Mouse (Mus musculus) MEL (cell line): ENCODE measurements around the gene Cul9. TPM values are rescaled to one million over a fixed set of nuclear protein-coding genes. Genes with fewer than 3 reads are reported as not detected.

Experiments used
- DNase-seq: peaks from one replicate; pipeline ENCODE4 v3.0.0; 2011; ENCODE audit warnings: low read depth, low spot score
- H3K27ac ChIP-seq: 2 replicates; pipeline ENCODE4 v1.5.1; 2012; ENCODE audit warnings: low read depth, mild to moderate bottlenecking, control low read depth, low read length, moderate library complexity; ENCODE audit not compliant: control insufficient read depth
- H3K27me3 ChIP-seq, 2 experiments: fragments of 150-350 bp in 1 of 2; sonication (generic) in 1 of 2; 2 replicates each; pipeline ENCODE4 v1.6.1; 2012; ENCODE audit warnings: low read length in 2 of 2, mild to moderate bottlenecking in 2 of 2, improper control_type of control experiment in 1 of 2, moderate library complexity in 1 of 2; ENCODE audit not compliant: insufficient read depth in 2 of 2, control insufficient read depth in 1 of 2
- H3K36me3 ChIP-seq, 2 experiments: 2 replicates each; pipeline ENCODE4 v1.6.1; 2012 to 2014; ENCODE audit warnings: low read length in 2 of 2, improper control_type of control experiment in 1 of 2, inconsistent platforms in 1 of 2, mild to moderate bottlenecking in 1 of 2; ENCODE audit not compliant: insufficient read depth in 2 of 2, control insufficient read depth in 1 of 2
- H3K4me1 ChIP-seq, 2 experiments: fragments of 150-350 bp in 1 of 2; sonication (generic) in 1 of 2; 2 replicates each; pipeline ENCODE4 v1.6.1; 2012; ENCODE audit warnings: low read length in 2 of 2, improper control_type of control experiment in 1 of 2, mild to moderate bottlenecking in 1 of 2; ENCODE audit not compliant: insufficient read depth in 2 of 2, control insufficient read depth in 1 of 2
- H3K4me3 ChIP-seq, 2 experiments: fragments of 150-350 bp in 1 of 2; sonication (generic) in 1 of 2; 2 replicates each; pipeline ENCODE4 v1.5.1; 2012; ENCODE audit warnings: low read depth in 2 of 2, low read length in 2 of 2, mild to moderate bottlenecking in 2 of 2, moderate library complexity in 2 of 2, control low read depth in 1 of 2, improper control_type of control experiment in 1 of 2; ENCODE audit not compliant: control insufficient read depth in 1 of 2, insufficient read depth in 1 of 2
- H3K79me2 ChIP-seq: 2 replicates; pipeline ENCODE4 v1.6.1; 2012; ENCODE audit warnings: mild to moderate bottlenecking, low read length, moderate library complexity; ENCODE audit not compliant: control insufficient read depth, poor library complexity, insufficient read depth
- H3K9ac ChIP-seq: 2 replicates; pipeline ENCODE4 v1.6.1; 2012; ENCODE audit warnings: low read depth, mild to moderate bottlenecking, control low read depth, low read length, moderate library complexity; ENCODE audit not compliant: control insufficient read depth, poor library complexity, severe bottlenecking
- H3K9me3 ChIP-seq: fragments of 150-350 bp; sonication (generic); replicated peaks from 2 replicates; pipeline ENCODE4 v1.6.1; 2012; ENCODE audit warnings: mild to moderate bottlenecking, low read length, improper control_type of control experiment, moderate library complexity; ENCODE audit not compliant: insufficient read depth
- CHD1 ChIP-seq: IDR thresholded peaks from 2 replicates; pipeline ENCODE4 v1.6.1; 2012; ENCODE audit warnings: low read depth, mild to moderate bottlenecking, inconsistent platforms, low read length, improper control_type of control experiment
- CTCF ChIP-seq, 3 experiments: IDR thresholded peaks in 2 of 3; conservative IDR thresholded peaks in 1 of 3; 2 replicates each; pipeline ENCODE4 v1.5.1; 2011 to 2012; ENCODE audit warnings: low read length in 3 of 3, low read depth in 2 of 3, mild to moderate bottlenecking in 2 of 3, improper control_type of control experiment in 1 of 3, inconsistent platforms in 1 of 3, mixed read lengths in 1 of 3, moderate library complexity in 1 of 3; ENCODE audit not compliant: control insufficient read depth in 1 of 3, insufficient read depth in 1 of 3, poor library complexity in 1 of 3, severe bottlenecking in 1 of 3
- ELF1 ChIP-seq: IDR thresholded peaks from 2 replicates; pipeline ENCODE4 v1.6.1; 2014; ENCODE audit warnings: low read depth, mild to moderate bottlenecking, inconsistent platforms, low read length, improper control_type of control experiment, moderate library complexity
- EP300 ChIP-seq, 2 experiments: IDR thresholded peaks; 2 replicates each; pipeline ENCODE4 v1.6.1; 2011; ENCODE audit warnings: improper control_type of control experiment in 2 of 2, low read length in 2 of 2, low read depth in 1 of 2, mild to moderate bottlenecking in 1 of 2
- GATA1 ChIP-seq: IDR thresholded peaks from 2 replicates; pipeline ENCODE4 v1.6.1; 2011; ENCODE audit warnings: low read depth, low read length, improper control_type of control experiment
- HCFC1 ChIP-seq: IDR thresholded peaks from 2 replicates; pipeline ENCODE4 v1.6.1; 2012; ENCODE audit warnings: low read depth, mild to moderate bottlenecking, inconsistent platforms, low read length, improper control_type of control experiment, moderate library complexity
- JUND ChIP-seq: IDR thresholded peaks from 2 replicates; pipeline ENCODE4 v1.6.1; 2011; ENCODE audit warnings: low read depth, mild to moderate bottlenecking, improper control_type of control experiment, low read length
- MAFK ChIP-seq: IDR thresholded peaks from 2 replicates; pipeline ENCODE4 v1.6.1; 2011; ENCODE audit warnings: low read depth, mild to moderate bottlenecking, low read length, improper control_type of control experiment, borderline replicate concordance
- MEF2A ChIP-seq: IDR thresholded peaks from 2 replicates; pipeline ENCODE4 v1.6.1; 2014; ENCODE audit warnings: low read depth, mild to moderate bottlenecking, inconsistent platforms, low read length, improper control_type of control experiment; ENCODE audit not compliant: poor library complexity, insufficient replicate concordance, severe bottlenecking; ENCODE audit errors: extremely low read depth
- MYB ChIP-seq: IDR thresholded peaks from 2 replicates; pipeline ENCODE4 v1.6.1; 2011; ENCODE audit warnings: mild to moderate bottlenecking, low read depth, low read length, improper control_type of control experiment
- NELFE ChIP-seq: IDR thresholded peaks from 2 replicates; pipeline ENCODE4 v1.6.1; 2011; ENCODE audit warnings: low read depth, low read length, improper control_type of control experiment
- POLR2A ChIP-seq, 2 experiments: IDR thresholded peaks; 2 replicates each; pipeline ENCODE4 v1.6.1; 2011 to 2012; ENCODE audit warnings: low read length in 2 of 2, mild to moderate bottlenecking in 2 of 2, control low read depth in 1 of 2, improper control_type of control experiment in 1 of 2, low read depth in 1 of 2, moderate library complexity in 1 of 2; ENCODE audit not compliant: control insufficient read depth in 1 of 2, insufficient read depth in 1 of 2, poor library complexity in 1 of 2
- POLR2AphosphoS5 ChIP-seq: IDR thresholded peaks from 2 replicates; pipeline ENCODE4 v1.6.1; 2012; ENCODE audit warnings: low read depth, borderline replicate concordance, mild to moderate bottlenecking, inconsistent platforms, low read length, moderate library complexity, mixed read lengths
- RCOR1 ChIP-seq: IDR thresholded peaks from 2 replicates; pipeline ENCODE4 v1.6.1; 2012; ENCODE audit warnings: low read depth, mild to moderate bottlenecking, inconsistent platforms, low read length, improper control_type of control experiment
- SMC3 ChIP-seq: IDR thresholded peaks from 2 replicates; pipeline ENCODE4 v1.6.1; 2011; ENCODE audit warnings: low read depth, low read length, improper control_type of control experiment
- TAL1 ChIP-seq: IDR thresholded peaks from 2 replicates; pipeline ENCODE4 v1.6.1; 2012; ENCODE audit warnings: mild to moderate bottlenecking, inconsistent platforms, low read length, moderate library complexity, mixed read lengths
- TBP ChIP-seq: IDR thresholded peaks from 2 replicates; pipeline ENCODE4 v1.8.0; 2011; ENCODE audit warnings: low read depth, low read length, improper control_type of control experiment
- TCF12 ChIP-seq: IDR thresholded peaks from 2 replicates; pipeline ENCODE4 v1.6.1; 2014; ENCODE audit warnings: low read depth, mild to moderate bottlenecking, inconsistent platforms, low read length, improper control_type of control experiment, moderate library complexity
- UBTF ChIP-seq: IDR thresholded peaks from 2 replicates; pipeline ENCODE4 v1.6.1; 2012; ENCODE audit warnings: low read depth, mild to moderate bottlenecking, inconsistent platforms, low read length, improper control_type of control experiment, moderate library complexity, borderline replicate concordance; ENCODE audit not compliant: insufficient read depth
- ZC3H11A ChIP-seq: IDR thresholded peaks from 2 replicates; pipeline ENCODE4 v1.6.1; 2012; ENCODE audit warnings: low read depth, mild to moderate bottlenecking, inconsistent platforms, low read length, improper control_type of control experiment
- ZKSCAN1 ChIP-seq: IDR thresholded peaks from 2 replicates; pipeline ENCODE4 v1.6.1; 2012; ENCODE audit warnings: low read depth, mild to moderate bottlenecking, inconsistent platforms, low read length, improper control_type of control experiment, moderate library complexity
- ZMIZ1 ChIP-seq: IDR thresholded peaks from 2 replicates; pipeline ENCODE4 v1.6.1; 2012; ENCODE audit warnings: low read depth, mild to moderate bottlenecking, inconsistent platforms, low read length, improper control_type of control experiment, moderate library complexity
- ZNF384 ChIP-seq: IDR thresholded peaks from 2 replicates; pipeline ENCODE4 v1.6.1; 2012; ENCODE audit warnings: low read depth, mild to moderate bottlenecking, inconsistent platforms, low read length, improper control_type of control experiment
- polyA plus RNA-seq, 2 experiments: library from polyadenylated mRNA; stranded (reverse) in 1 of 2; unstranded in 1 of 2; fragments of >175 nt in 1 of 2; fragments of >200 nt in 1 of 2; gene quantifications; 2 replicates each; pipeline versions ENCODE4 v1.2.1 to v1.2.4; 2012; ENCODE audit warnings: low replicate concordance in 2 of 2, low read depth in 1 of 2; ENCODE audit not compliant: insufficient read length in 2 of 2, insufficient read depth in 1 of 2, missing spikeins in 1 of 2
- total RNA-seq: library from RNA; depleted of rRNA; stranded (reverse); fragments of 300-350 nt; gene quantifications from 2 replicates; pipeline ENCODE4 v1.2.3, GENCODE M21; 2012

Gene Cul9
- total and polyA plus RNA-seq, 3 experiments = 3.6 to 10.7 TPM; not detected in 1

DNA sequence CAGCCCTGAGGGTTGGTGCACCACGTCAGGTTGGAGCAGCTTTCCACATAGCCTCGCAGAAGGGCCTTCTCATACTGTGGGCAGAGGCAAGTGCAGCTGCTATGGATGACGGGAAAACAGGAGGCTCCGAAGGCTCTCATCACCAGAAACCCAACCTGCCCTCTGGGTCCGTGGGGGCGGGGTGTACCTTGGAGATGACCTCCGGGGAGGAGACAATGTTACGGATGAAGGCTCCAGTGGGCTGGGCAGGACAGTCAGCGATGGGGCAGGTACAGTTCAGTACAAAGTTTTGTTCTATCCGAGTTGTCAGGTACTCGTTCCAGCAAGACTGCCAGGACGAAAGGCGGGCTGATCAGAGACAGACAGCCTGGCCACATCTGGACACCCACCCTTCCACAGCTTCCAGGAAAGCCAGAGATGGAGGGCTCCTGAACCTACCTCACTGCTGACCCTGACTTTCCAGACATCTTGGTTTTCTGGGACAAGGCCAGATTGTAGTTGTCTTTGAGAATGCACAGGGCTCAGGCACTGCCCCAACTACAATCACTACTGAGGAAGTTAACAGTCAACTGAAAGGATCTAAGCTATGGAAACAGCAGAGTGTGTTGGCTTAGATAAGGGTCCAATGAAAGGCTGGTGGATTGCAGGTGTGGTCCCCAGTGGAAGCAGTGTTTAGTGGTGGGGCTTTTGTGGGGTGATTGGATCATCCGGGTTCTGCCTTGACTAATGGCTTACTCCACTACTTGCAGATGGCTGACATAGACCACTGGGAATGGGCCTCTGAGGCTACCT lies 42.1 kb downstream of the Cul9 start:
- H3K79me2 ChIP-seq = no peaks in the 10 kb centered on the region
- H3K27me3 ChIP-seq = no peaks in the 10 kb centered on the region
- H3K36me3 ChIP-seq = no peaks in the 10 kb centered on the region; a peak in 1 of 4 replicates
- no peak overlapping the region for H3K4me3 ChIP-seq
- H3K27ac ChIP-seq = no peak overlapping the region
- no peaks in the 10 kb centered on the region for H3K9me3 ChIP-seq
- H3K4me1 ChIP-seq = 0 out of 4 replicates have a peak, but pooled peaks cover 0 to 3% of the 10 kb centered on the region in 2 experiments
- TF ChIP-seq POLR2A (IDR thresholded peaks at IDR 0.05; ENCODE audit: control insufficient read depth in 1 of 2, insufficient read depth in 1 of 2, low read depth in 1 of 2, low read length in 2 of 2, poor library complexity in 1 of 2) (no peak), MAFK (no peak), ZKSCAN1 (no peak), NELFE (no peak), GATA1 (peak; percentile 43; the same call in 1 of the 2 replicates), EP300 (IDR thresholded peaks at IDR 0.05; ENCODE audit: low read depth in 1 of 2, low read length in 2 of 2) (peak in 1 of 2 experiments; percentile 56; a peak in 2 of 4 replicates), ZMIZ1 (no peak), RCOR1 (0 out of 2 replicates have a peak, but pooled peaks have one; percentile 36), UBTF (no peak), ELF1 (no peak), CTCF (IDR thresholded peaks at IDR 0.05 in 2 of 3, conservative IDR thresholded peaks at IDR 0.05 in 1 of 3; ENCODE audit: control insufficient read depth in 1 of 3, insufficient read depth in 1 of 3, low read depth in 2 of 3, low read length in 3 of 3, poor library complexity in 1 of 3, severe bottlenecking in 1 of 3) (no peak), TAL1 (peak; percentile 50), ZC3H11A (no peak), JUND (no peak), HCFC1 (no peak), TBP (no peak), MEF2A (no peak)
- TF ChIP-seq, all 39 proteins: peak for 4
- no peak overlapping the region for H3K9ac ChIP-seq
- peak; percentile 59 for DNase-seq

DNA sequence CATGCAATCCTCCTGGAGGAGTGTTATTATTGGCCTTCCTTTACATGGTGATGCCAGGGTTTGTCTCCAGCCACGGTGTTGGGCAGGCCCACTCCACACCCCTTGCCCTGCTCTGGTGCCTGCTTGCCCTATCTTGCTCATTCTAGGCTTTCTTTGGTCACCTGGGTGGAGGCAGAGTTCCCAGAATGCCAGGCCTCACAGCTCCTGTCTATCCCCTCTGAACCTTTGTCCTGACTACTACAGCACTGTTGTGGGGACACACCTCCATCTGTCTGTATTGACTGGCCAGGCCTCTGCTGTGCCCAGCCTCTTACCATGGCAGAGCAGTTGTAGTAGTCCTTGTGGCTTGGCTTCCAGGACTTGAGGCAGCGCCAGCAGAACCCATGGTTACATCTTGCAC lies 43.4 kb downstream of the Cul9 start:
- Histone ChIP-seq H3K36me3 (peaks cover 0 to 1% of the 10 kb centered on the region in 2 experiments; a peak in 2 of 4 replicates), H3K27ac (no peak overlapping the region)

More for the DNA sequence above, 43.4 kb downstream of the Cul9 start:
- Histone ChIP-seq H3K27me3 (no peaks in the 10 kb centered on the region), H3K9me3 (no peaks in the 10 kb centered on the region), H3K79me2 (no peaks in the 10 kb centered on the region), H3K4me3 (no peak overlapping the region), H3K4me1 (peaks cover 0 to 4% of the 10 kb centered on the region in 2 experiments; a peak in 2 of 4 replicates), H3K9ac (no peak overlapping the region)
- TF ChIP-seq EP300 (IDR thresholded peaks at IDR 0.05; ENCODE audit: low read depth in 1 of 2, low read length in 2 of 2) (no peak), SMC3 (no peak), POLR2AphosphoS5 (no peak), JUND (no peak), RCOR1 (no peak), MYB (no peak), TCF12 (no peak), ZNF384 (no peak), CHD1 (no peak), ELF1 (no peak)
- DNase-seq = no peak
